Mouse (Mus musculus): ENCODE measurements around the gene Pklr. TPM values are rescaled to one million over a fixed set of nuclear protein-coding genes. Genes with fewer than 3 reads are reported as not detected.

The Pklr gene
- polyA plus RNA-seq, 1 experiment from 2014 or later: 0.66 TPM

DNA sequence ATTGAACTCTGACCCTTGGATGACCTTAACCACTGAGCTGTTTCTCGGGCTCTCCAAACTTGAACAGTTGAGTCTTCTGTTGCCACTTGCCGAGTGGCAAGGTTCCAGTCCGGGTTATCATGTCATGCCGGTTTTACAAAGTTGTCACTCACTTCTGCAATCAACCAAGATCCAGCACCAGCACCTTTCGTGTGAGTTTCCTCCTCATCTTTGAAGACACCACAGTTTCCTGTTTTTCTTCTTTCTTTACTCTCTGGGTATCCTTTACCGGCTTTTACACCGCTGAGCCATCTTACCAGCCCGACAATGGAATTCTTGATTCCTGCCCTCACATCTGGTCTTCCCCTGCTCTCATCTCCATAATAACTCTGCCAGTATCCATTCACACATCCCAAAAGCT lies 54.5 kb downstream of the Pklr start:
- no peak overlapping the region for H3K4me2 ChIP-seq (ENCODE audit: low read depth, low read length)
- no peak overlapping the region for H3K4me3 ChIP-seq (ENCODE audit: low read depth, low read length)
- no peaks in the 10 kb centered on the region for H3K27me3 ChIP-seq (ENCODE audit: control insufficient read depth, insufficient read depth, low read length)
- no peak overlapping the region for H3K9ac ChIP-seq (replicated peaks; ENCODE audit: low read depth, low read length)
- H3K4me1 ChIP-seq (ENCODE audit: control insufficient read depth, insufficient read depth, low read length): no peaks in the 10 kb centered on the region
- H3K36me3 ChIP-seq (ENCODE audit: control insufficient read depth, insufficient read depth, low read length): 0 out of 2 replicates have a peak, but pooled peaks cover 18% of the 10 kb centered on the region
- ATAC-seq (ENCODE audit: low read depth): no peak
- no peaks in the 10 kb centered on the region for H3K9me3 ChIP-seq (ENCODE audit: control insufficient read depth, low read length)
- 88% methylated on average over 8 of the region's 8 CpGs for WGBS
- H3K27ac ChIP-seq (ENCODE audit: low read depth, low read length): no peak overlapping the region

- no peak overlapping the region for H3K4me3 ChIP-seq (ENCODE audit: low read depth, low read length)
- ATAC-seq (ENCODE audit: low read depth): no peak
- no peaks in the 10 kb centered on the region for H3K9me3 ChIP-seq (ENCODE audit: control insufficient read depth, low read length)
- H3K4me2 ChIP-seq (ENCODE audit: low read depth, low read length): no peak overlapping the region
- H3K36me3 ChIP-seq (ENCODE audit: control insufficient read depth, insufficient read depth, low read length): 0 out of 2 replicates have a peak, but pooled peaks cover 6% of the 10 kb centered on the region
- no peak overlapping the region for H3K9ac ChIP-seq (replicated peaks; ENCODE audit: low read depth, low read length)
- no peaks in the 10 kb centered on the region for H3K27me3 ChIP-seq (ENCODE audit: control insufficient read depth, insufficient read depth, low read length)
- 79% methylated on average over 1 of the region's 1 CpGs for WGBS
- H3K27ac ChIP-seq (ENCODE audit: low read depth, low read length): no peak overlapping the region
- no peaks in the 10 kb centered on the region for H3K4me1 ChIP-seq (ENCODE audit: control insufficient read depth, insufficient read depth, low read length)
Measured at GRCm38 (mm10) chr3:89193351-89193750, 57.4 kb downstream of the Pklr start.

GRCm38 (mm10) chr3:89193853-89194252 lies 57.9 kb downstream of the Pklr start:
- Histone ChIP-seq H3K27ac (ENCODE audit: low read depth, low read length) (no peak overlapping the region), H3K4me1 (ENCODE audit: control insufficient read depth, insufficient read depth, low read length) (no peaks in the 10 kb centered on the region), H3K4me3 (ENCODE audit: low read depth, low read length) (no peak overlapping the region), H3K4me2 (ENCODE audit: low read depth, low read length) (no peak overlapping the region), H3K27me3 (ENCODE audit: control insufficient read depth, insufficient read depth, low read length) (no peaks in the 10 kb centered on the region), H3K9ac (replicated peaks; ENCODE audit: low read depth, low read length) (no peak overlapping the region), H3K9me3 (ENCODE audit: control insufficient read depth, low read length) (no peaks in the 10 kb centered on the region), H3K36me3 (ENCODE audit: control insufficient read depth, insufficient read depth, low read length) (0 out of 2 replicates have a peak, but pooled peaks cover 1% of the 10 kb centered on the region)
- ATAC-seq (ENCODE audit: low read depth): no peak
- 86% methylated on average over 2 of the region's 2 CpGs for WGBS

Other genes starting within 250 kb of the Pklr start
- 49.3 and 50.7 TPM in 2 replicates for gene Msto1, start 222.1 kb upstream of the Pklr start, polyA plus RNA-seq (2014; fragmentation: Nextera tagmentation; extraction: Ambion mirVana)
- 27.1 and 27.9 TPM in 2 replicates for gene Ash1l, start 185.5 kb upstream of the Pklr start, polyA plus RNA-seq (2014; fragmentation: Nextera tagmentation; extraction: Ambion mirVana)
- 142 and 149 TPM in 2 replicates for gene Dap3, start 185.0 kb upstream of the Pklr start, polyA plus RNA-seq (2014; fragmentation: Nextera tagmentation; extraction: Ambion mirVana)
- 96.7 and 104 TPM in 2 replicates for gene Rusc1, start 42.8 kb upstream of the Pklr start, polyA plus RNA-seq (2014; fragmentation: Nextera tagmentation; extraction: Ambion mirVana)
- gene Gm43738, start 35.0 kb upstream of the Pklr start, polyA plus RNA-seq (2014; fragmentation: Nextera tagmentation; extraction: Ambion mirVana): not detected in 2 replicates
- 378 and 453 TPM in 2 replicates for gene Fdps, start 34.2 kb upstream of the Pklr start, polyA plus RNA-seq (2014; fragmentation: Nextera tagmentation; extraction: Ambion mirVana)
- gene Hcn3, start 24.1 kb downstream of the Pklr start, polyA plus RNA-seq (2014; fragmentation: Nextera tagmentation; extraction: Ambion mirVana): 25.4 and 28.7 TPM in 2 replicates
- gene Clk2, start 28.7 kb downstream of the Pklr start, polyA plus RNA-seq (2014; fragmentation: Nextera tagmentation; extraction: Ambion mirVana): 17.5 and 19.6 TPM in 2 replicates
- 126 and 153 TPM in 2 replicates for gene Scamp3, start 41.3 kb downstream of the Pklr start, polyA plus RNA-seq (2014; fragmentation: Nextera tagmentation; extraction: Ambion mirVana)
- gene Fam189b, start 47.0 kb downstream of the Pklr start, polyA plus RNA-seq (2014; fragmentation: Nextera tagmentation; extraction: Ambion mirVana): 38.5 and 41.7 TPM in 2 replicates
- 41.5 and 49.7 TPM in 2 replicates for gene Gba, start 66.8 kb downstream of the Pklr start, polyA plus RNA-seq (2014; fragmentation: Nextera tagmentation; extraction: Ambion mirVana)
- 34.7 and 36.6 TPM in 2 replicates for gene Thbs3, start 79.0 kb downstream of the Pklr start, polyA plus RNA-seq (2014; fragmentation: Nextera tagmentation; extraction: Ambion mirVana)
- 147 and 151 TPM in 2 replicates for gene Mtx1, start 90.9 kb downstream of the Pklr start, polyA plus RNA-seq (2014; fragmentation: Nextera tagmentation; extraction: Ambion mirVana)
- 0.90 and 1.4 TPM in 2 replicates for gene Muc1, start 92.9 kb downstream of the Pklr start, polyA plus RNA-seq (2014; fragmentation: Nextera tagmentation; extraction: Ambion mirVana)
- gene Krtcap2, start 109.8 kb downstream of the Pklr start, polyA plus RNA-seq (2014; fragmentation: Nextera tagmentation; extraction: Ambion mirVana): 206 and 240 TPM in 2 replicates
- 61.6 and 70.7 TPM in 2 replicates for gene Trim46, start 110.2 kb downstream of the Pklr start, polyA plus RNA-seq (2014; fragmentation: Nextera tagmentation; extraction: Ambion mirVana)
- 69.6 and 84.4 TPM in 2 replicates for gene Dpm3, start 123.2 kb downstream of the Pklr start, polyA plus RNA-seq (2014; fragmentation: Nextera tagmentation; extraction: Ambion mirVana)
- gene Slc50a1, start 134.4 kb downstream of the Pklr start, polyA plus RNA-seq (2014; fragmentation: Nextera tagmentation; extraction: Ambion mirVana): 36.7 and 39.8 TPM in 2 replicates
- 6.8 and 10.5 TPM in 2 replicates for gene Efna1, start 145.0 kb downstream of the Pklr start, polyA plus RNA-seq (2014; fragmentation: Nextera tagmentation; extraction: Ambion mirVana)
- gene Efna3, start 186.8 kb downstream of the Pklr start, polyA plus RNA-seq (2014; fragmentation: Nextera tagmentation; extraction: Ambion mirVana): 85.7 and 96.9 TPM in 2 replicates
- gene Efna4, start 201.9 kb downstream of the Pklr start, polyA plus RNA-seq (2014; fragmentation: Nextera tagmentation; extraction: Ambion mirVana): 4.3 and 6.1 TPM in 2 replicates
- gene Adam15, start 213.9 kb downstream of the Pklr start, polyA plus RNA-seq (2014; fragmentation: Nextera tagmentation; extraction: Ambion mirVana): 37.6 and 48.3 TPM in 2 replicates
- 0.19 and 0.25 TPM in 2 replicates for gene Dcst2, start 225.8 kb downstream of the Pklr start, polyA plus RNA-seq (2014; fragmentation: Nextera tagmentation; extraction: Ambion mirVana)
- gene Dcst1, start 229.1 kb downstream of the Pklr start, polyA plus RNA-seq (2014; fragmentation: Nextera tagmentation; extraction: Ambion mirVana): 1.1 and 1.4 TPM in 2 replicates